Mouse (Mus musculus) left cerebral cortex, postnatal 4 days (tissue): ENCODE measurements at regions not wholly inside any gene's neighbourhood (a gene's known extent, or its start where the extent isn't known, plus 50 kb on each side); places are given as distances from the start of the nearest gene placed in this dataset.

Experiments used
- DNase-seq: peaks from one replicate; pipeline ENCODE4 v3.0.0-alpha.2; 2022
- intact Hi-C: fragments of 180-260 bp; cut with DNase I; formaldehyde crosslinking; loops from one replicate; pipeline ENCODE4 v1.15.1; 2025

DNA sequence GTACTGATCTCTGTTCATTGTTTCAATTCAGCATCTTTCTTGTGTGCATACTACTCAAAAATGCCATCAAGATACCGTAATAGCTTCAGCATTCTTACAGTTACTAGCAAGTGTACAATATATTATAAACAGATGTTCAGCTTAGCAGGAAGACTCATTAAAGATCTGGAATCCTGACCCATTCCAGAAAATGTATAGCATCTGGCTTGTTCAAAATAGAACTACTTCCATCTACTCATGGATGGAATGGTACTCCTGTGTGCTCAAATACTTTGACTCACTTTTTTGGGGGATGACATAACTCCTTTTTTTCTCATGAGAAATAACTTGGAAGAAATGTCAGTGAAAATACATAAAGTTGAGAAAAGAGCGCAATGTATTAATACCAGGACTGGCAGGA, 291.2 kb upstream of the Manea start:
- intact Hi-C loops: no loop called here
- no peak for DNase-seq

DNA sequence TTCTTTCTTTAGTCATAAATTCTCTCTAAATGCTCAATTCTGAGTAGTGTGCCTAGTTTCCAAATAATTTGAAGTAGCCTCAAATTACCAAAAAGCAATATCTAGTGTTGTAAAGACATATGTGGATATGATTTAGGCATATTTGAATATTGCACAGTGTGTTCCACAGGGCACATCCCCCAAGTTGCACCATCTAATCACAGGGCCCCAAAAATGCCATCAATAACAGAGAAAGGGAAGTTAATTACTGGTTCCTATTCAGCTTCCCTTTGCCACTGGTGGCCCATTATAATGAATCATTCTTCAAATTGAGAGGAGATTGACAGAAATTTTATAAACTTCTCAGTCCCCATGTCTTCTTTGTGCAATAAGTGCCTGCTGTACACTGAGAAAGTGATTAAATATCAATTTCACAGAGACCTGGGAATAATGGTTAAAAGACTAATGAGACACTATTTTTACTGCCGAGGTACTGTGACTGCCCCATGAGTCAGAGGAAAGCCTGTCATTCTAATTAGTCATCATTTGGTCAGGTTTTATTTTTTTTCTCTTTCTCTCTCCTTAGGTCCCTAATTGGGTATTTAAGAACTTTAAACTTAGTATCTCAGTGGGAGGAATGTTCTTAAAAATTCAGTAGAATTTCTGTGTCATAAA, 284.0 kb upstream of the Manea start:
- intact Hi-C loops: no loop called here
- DNase-seq: no peak

DNA sequence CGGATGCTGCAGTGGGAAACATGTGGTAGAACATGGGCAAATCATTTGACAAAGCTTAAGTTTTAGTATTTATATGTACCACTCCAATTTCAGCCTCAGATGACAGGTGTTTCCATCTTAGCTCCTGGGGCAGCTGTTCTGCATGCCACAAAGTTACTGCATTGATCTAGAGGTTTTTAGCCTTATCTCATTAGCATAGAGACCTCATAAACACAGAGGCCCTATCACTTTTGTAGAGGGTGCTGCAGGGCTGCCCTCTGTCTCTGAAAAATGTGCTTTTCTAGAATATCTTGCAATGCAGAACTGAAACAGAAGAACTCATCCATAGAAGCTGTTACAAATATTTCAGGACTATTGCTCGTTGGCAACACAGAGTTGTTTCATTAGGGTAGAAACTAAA, 283.0 kb upstream of the Manea start:
- intact Hi-C loops: no loop called here

DNA sequence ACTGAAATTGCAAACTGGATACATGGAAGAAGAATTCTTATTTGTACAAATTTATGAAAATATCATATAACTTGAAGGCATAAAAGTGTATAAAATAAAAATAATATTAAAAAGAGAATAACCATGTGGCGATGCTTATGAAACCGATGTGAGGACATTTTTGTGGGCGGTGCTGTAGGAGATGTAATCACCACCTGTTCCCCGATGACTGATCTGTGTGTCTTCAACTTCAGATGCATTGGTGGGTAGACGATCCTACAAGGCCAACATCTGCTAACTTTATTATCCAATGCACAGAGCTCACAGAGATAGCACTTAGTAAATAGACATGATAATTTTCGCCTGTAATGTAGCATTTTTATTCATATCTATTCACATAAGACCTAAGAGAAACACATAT, 281.1 kb upstream of the Manea start:
- intact Hi-C loops: no loop called here
- DNase-seq: no peak

More for the DNA sequence above, 283.0 kb upstream of the Manea start:
- no peak for DNase-seq

DNA sequence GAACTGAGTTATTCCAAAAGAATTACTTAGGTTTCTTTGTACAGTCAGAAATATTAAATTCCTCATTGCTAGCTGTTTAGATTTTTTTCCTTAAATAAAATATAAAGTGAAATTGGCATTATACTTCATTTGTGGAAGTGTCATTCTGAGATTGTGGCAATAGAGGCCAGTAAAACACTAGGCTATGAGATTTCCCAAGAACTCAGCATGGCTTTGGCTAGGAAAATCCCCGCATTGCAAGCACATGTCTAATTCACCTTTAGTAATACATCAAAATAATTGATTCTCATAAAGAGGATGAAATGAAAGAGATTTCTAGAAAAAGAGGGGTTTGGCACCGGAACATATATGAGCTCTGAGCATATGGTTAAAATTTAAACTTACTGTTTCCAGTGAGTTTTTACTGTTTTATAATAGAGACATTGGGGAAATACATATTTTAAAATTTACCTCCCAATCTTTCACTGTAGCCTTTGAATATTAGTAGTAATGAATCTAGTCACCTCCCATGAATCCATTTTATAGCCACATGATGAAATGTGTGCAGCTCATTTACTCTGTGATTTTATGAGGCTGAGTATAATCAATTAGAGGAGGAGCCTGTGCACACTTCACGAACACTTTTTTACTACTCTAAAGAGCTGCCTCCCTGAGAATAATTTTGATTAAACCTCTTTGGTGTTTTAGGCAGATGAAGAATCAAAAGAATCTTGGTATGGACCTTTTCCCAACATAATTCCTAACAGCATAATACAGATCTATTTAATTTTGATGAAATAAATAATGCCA, 242.6 kb upstream of the Manea start:
- intact Hi-C loops: no loop called here
- no peak for DNase-seq

DNA sequence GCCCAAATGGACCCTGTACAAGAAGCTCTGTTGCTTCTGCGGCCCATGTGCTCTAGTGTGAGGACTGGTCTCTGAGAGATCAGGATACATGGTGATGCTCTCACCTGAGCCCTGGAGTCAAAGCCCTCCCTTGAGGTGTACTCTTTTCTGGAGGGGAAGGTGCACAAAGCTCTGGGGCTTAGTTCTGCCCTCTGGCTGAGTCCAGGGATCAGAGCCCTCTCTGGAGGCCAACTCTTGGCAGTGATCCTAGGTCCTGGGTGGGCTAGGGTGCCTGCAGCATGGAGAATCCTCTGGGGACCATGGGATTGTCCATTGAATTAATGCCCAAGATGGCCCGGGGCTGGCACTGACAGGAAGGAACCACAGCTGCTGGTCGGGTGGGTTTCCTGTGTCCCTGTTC, 209.0 kb upstream of the Manea start:
- intact Hi-C loops: no loop called here

DNA sequence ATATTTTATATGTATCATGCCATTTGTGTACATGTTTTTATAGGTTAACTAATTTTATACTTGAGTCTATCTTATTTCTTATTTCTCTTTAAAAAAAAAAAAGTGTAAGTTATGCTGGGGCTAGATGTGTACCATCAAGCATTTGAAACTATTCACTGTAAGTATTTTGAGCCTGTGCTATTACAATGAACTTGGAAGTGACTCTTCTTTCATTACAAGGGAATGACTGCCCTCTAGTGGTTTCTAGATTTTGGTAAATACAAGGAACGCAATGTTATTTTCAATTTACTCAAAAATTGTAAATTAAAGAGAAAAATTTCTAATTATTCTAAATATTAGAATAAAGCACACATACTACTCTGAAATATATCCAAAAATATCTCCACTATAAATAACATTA, 197.1 kb upstream of the Manea start:
- DNase-seq: no peak
- intact Hi-C loops: loop anchor here (5.0 kb wide), 1 partner anchor 1647 kb away; the partner anchor contains the start of gene Ndufaf4

More for the DNA sequence above, 209.0 kb upstream of the Manea start:
- DNase-seq: no peak

DNA sequence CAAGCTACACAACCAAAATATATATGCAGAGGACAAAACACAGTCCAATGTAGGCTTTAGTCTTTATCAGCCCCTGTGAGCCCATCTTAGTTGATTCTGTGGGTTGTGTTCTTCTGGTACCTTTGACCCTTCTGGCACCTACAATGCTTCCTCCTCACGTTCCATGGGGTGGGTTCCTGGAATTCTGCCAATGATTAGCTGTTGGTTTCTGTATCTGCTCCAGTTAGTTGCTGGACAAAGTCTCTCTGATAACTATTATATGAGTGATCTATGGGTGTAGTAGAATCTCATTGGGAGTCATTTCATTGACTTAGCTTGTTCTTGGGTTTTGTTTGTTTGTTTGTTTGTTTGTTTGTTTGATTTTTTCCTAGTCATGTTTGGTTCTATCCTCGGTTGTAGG, 195.8 kb upstream of the Manea start:
- intact Hi-C loops: loop anchor here (5.0 kb wide), 1 partner anchor 1645 kb away; the partner anchor contains the start of gene Ndufaf4
- DNase-seq: no peak

DNA sequence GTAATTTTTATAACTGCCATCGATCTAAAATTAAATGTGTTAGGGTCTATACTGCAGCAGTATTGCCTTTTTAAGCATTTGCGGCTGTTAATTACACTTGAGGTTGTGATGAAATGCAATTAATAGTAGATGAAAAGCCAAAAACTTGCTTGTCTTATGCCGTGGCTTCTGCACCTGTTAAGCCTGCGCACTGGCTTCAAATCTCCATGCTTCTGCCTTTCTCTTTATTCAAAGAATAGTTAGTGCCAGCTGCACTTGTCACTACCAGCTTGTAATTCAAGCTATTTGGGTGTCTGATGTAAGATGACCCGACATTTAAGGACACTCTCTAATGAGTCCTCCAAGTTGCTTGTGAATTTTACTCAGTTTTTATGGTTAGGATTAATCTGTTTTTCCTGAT, 161.3 kb upstream of the Manea start:
- intact Hi-C loops: no loop called here
- no peak for DNase-seq

DNA sequence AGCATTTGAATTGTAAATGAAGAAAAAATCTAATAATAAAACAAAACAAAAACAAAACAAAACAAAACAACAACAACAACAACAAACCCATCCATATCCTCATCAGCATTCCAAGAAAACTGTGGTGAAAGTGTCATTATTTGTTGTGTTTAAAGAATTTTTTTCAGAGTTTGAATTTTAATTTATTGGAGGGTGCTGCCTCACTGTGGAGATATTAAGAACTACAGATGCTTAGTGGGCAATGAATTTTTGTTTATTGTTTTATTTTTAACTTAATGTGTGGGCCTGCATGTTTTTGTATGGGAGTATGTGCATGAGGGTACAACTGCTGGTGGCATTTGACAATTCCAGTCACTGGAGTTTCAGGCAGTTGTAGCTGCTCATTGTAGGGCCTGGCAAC, 147.6 kb upstream of the Manea start:
- no peak for DNase-seq
- intact Hi-C loops: no loop called here

DNA sequence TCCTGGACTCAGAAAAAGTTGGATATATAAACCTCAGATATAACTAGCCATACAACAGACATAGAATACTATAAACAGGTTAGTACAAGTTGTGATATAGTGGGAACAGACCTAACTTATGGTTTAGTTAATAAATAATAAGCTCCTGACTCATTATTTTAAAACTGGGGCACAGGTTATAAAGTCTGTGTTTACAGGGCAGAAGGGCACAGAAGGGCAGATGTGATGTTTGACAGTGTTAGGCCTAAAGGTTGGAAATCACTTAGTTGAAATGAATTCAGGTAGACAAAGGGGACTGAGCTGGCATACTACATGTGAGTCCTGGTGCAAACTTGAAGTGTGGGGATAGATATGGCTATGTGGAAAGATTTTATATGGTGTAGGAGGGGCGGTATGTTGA, 128.2 kb upstream of the Manea start:
- intact Hi-C loops: no loop called here
- no peak for DNase-seq

DNA sequence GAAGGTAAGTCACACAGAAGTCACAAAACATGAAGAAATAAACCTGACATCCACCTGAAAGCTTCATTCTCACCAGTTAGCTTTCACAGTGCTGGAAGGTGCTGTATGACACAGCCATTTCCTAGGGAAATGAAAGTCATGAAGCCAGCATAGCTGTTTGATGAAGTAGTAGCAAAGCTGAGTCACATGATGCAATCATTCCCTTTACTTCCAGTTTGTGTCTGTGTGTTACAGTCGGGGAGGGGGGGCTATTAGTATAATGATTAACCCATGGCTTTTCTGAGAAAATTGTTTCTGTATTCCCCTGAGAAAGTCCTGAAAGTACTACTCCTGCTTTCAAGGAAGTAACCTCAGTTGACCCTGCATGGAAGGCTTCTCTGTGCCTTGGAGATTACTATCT, 94.8 kb upstream of the Manea start:
- intact Hi-C loops: no loop called here
- no peak for DNase-seq

DNA sequence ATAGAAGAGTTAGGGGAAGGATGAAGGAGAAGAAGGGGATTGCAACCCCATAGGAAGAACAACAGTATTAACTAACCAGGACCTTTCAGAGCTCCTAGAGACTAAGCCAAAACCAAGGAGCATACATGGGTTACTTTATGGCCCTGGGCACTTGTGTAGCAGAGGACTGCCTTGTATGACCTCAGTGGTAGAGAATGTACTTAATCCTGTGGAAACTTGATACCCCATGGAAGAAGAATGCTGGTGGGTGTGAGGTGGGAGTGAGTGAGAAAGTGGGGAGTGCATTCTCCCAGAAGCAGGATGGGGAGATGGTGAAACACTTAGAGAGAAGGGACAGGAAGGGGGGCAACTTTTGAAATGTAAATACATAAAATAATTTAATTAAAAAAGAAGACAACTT, 75.4 kb upstream of the Manea start:
- intact Hi-C loops: no loop called here
- no peak for DNase-seq

DNA sequence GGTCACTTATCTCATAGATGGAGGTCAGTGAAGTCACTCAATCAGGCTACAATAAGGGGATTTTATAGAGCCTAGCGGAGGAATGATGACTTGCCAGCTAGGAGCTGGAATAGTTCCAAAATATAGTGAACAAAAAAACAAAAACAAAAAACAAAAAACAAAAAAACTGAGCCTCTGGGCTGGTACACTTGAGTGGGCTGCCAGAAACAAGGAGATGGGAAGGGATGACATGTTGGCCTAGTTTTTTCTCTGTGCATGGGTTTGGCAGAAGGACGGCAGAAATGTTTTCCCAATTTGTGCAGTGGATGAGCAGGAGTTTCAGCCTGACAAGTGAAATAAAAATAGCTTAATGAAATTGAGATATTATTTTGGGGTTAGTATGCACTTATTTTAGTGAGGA, 57.6 kb upstream of the Manea start:
- intact Hi-C loops: no loop called here
- peak; percentile 5 for DNase-seq

DNA sequence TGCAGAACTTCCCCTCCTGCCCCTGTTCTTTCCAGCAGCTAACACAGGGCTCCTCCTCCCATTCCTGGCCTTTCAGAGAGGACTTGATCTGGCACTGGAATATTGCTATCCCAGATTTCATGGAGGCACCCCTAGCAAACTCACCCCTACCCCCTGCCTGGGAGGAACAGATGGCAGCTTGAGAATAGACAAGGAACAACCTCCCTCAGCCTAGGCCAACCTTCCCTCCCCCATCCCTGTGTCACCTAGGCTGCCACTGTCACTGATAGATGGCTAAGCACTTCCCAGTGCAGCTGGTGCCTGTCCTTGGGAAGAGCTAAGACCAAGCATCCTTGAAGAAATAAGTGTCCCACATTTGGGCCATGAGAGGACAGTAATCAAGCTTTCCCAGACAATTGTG, 55.5 kb upstream of the Manea start:
- intact Hi-C loops: no loop called here
- DNase-seq: peak; percentile 84
